Mouse (Mus musculus) gastrocnemius, postnatal 36 days (tissue): ENCODE measurements around the gene Scpep1. TPM values are rescaled to one million over a fixed set of nuclear protein-coding genes. Genes with fewer than 3 reads are reported as not detected.
"Not testable (repeated sequence)": the region's sequence is repeated elsewhere in the genome, so short reads cannot be mapped to it uniquely, and the experiment has no call there.

Experiments
- DNase-seq, 2 experiments: peaks; one replicate each; pipeline ENCODE4 v3.0.0; 2022
- intact Hi-C: fragments of 180-260 bp; cut with DNase I; formaldehyde crosslinking; loops from one replicate; pipeline ENCODE4 v1.15.1; 2025
- total RNA-seq, 2 experiments: library from RNA; stranded (reverse); gene quantifications; 2 replicates each; pipeline ENCODE4 v1.2.3; 2021

Gene Scpep1
- total RNA-seq, 2 experiments from 2014 or later = 8.4 to 9.0 TPM

- intact Hi-C loops = no loop called here
These were observed 20.9 kb downstream of the Scpep1 start for GRCm38 (mm10) chr11:88934089-88935000.

GRCm38 (mm10) chr11:88933030-88933429 lies 22.2 kb downstream of the Scpep1 start:
- intact Hi-C loops = no loop called here
- no peak for DNase-seq

More at GRCm38 (mm10) chr11:88934089-88935000, 20.9 kb downstream of the Scpep1 start:
- DNase-seq = no peak

- DNase-seq = no peak
- intact Hi-C loops = no loop called here
These were observed 23.4 kb downstream of the Scpep1 start for GRCm38 (mm10) chr11:88931692-88932530.

- intact Hi-C loops = no loop called here
- DNase-seq = no peak
These were observed 28.7 kb downstream of the Scpep1 start for GRCm38 (mm10) chr11:88926566-88926965.

- peak in 1 of 2 experiments; percentile 27 for DNase-seq
- intact Hi-C loops = loop anchor here (5.0 kb wide), 2 partner anchors 48 to 63 kb away; partner anchors contain the start of genes Coil and Scpep1
These were observed 45.8 kb downstream of the Scpep1 start for GRCm38 (mm10) chr11:88909388-88910036.

- intact Hi-C loops = loop anchor here (5.0 kb wide), 2 partner anchors 49 to 64 kb away; partner anchors contain the start of genes Coil and Scpep1
These were observed 46.6 kb downstream of the Scpep1 start for GRCm38 (mm10) chr11:88908557-88909211.

GRCm38 (mm10) chr11:88907886-88908285 lies 47.4 kb downstream of the Scpep1 start:
- DNase-seq = no peak
- intact Hi-C loops = loop anchor here (5.0 kb wide), 2 partner anchors 49 to 64 kb away; partner anchors contain the start of genes Coil and Scpep1

More at GRCm38 (mm10) chr11:88908557-88909211, 46.6 kb downstream of the Scpep1 start:
- peak in 1 of 2 experiments; percentile 31 for DNase-seq

GRCm38 (mm10) chr11:88905621-88906020 lies 49.6 kb downstream of the Scpep1 start:
- no peak for DNase-seq
- intact Hi-C loops = loop anchor here (5.0 kb wide), 2 partner anchors 52 to 67 kb away; partner anchors contain the start of genes Coil and Scpep1

GRCm38 (mm10) chr11:88904080-88904479 lies 51.2 kb downstream of the Scpep1 start:
- DNase-seq = no peak
- intact Hi-C loops = loop anchor here (5.0 kb wide), 2 partner anchors 37 to 57 kb away; no protein-coding TSS in a partner anchor

GRCm38 (mm10) chr11:88902762-88903161 lies 52.5 kb downstream of the Scpep1 start:
- intact Hi-C loops = loop anchor here (5.0 kb wide), 2 partner anchors 35 to 55 kb away; no protein-coding TSS in a partner anchor
- DNase-seq = no peak

- intact Hi-C loops = loop anchor here (5.0 kb wide), 2 partner anchors 34 to 54 kb away; no protein-coding TSS in a partner anchor
- no peak for DNase-seq
These were observed 53.9 kb downstream of the Scpep1 start for GRCm38 (mm10) chr11:88901341-88901802.

GRCm38 (mm10) chr11:88899561-88899960 lies 55.7 kb downstream of the Scpep1 start:
- intact Hi-C loops = no loop called here
- no peak for DNase-seq

GRCm38 (mm10) chr11:88898380-88898763 lies 56.9 kb downstream of the Scpep1 start:
- intact Hi-C loops = no loop called here
- DNase-seq = no peak

- no peak for DNase-seq
- intact Hi-C loops = no loop called here
These were observed 57.5 kb downstream of the Scpep1 start for GRCm38 (mm10) chr11:88897624-88898379.

GRCm38 (mm10) chr11:88895800-88896232 lies 59.4 kb downstream of the Scpep1 start:
- DNase-seq = peak in 1 of 2 experiments; percentile 60
- intact Hi-C loops = not testable (repeated sequence)

- intact Hi-C loops = not testable (repeated sequence)
- DNase-seq = peak in 1 of 2 experiments; percentile 43
These were observed 60.0 kb downstream of the Scpep1 start for GRCm38 (mm10) chr11:88895235-88895634.

GRCm38 (mm10) chr11:88894279-88894678 lies 61.0 kb downstream of the Scpep1 start:
- intact Hi-C loops, DNase-seq: not testable (repeated sequence)

GRCm38 (mm10) chr11:88893501-88893900 lies 61.8 kb downstream of the Scpep1 start:
- DNase-seq, intact Hi-C loops: not testable (repeated sequence)
